Mouse (Mus musculus) lung, embryonic 14.5 days (tissue): ENCODE measurements at regions not wholly inside any gene's neighbourhood (a gene's known extent, or its start where the extent isn't known, plus 50 kb on each side); places are given as distances from the start of the nearest gene placed in this dataset.

ENCODE experiments used
- ATAC-seq: fragments of 200-750 bp; cut with Nextera tagmentation; 2 replicates; pipeline ENCODE4 v1.8.0; 2017; ENCODE audit warnings: mild to moderate bottlenecking, moderate TSS enrichment, moderate library complexity; ENCODE audit not compliant: insufficient read depth
- DNase-seq: peaks from one replicate; pipeline ENCODE4 v3.0.0-alpha.2; 2015
- H3K27ac ChIP-seq: fragments of 300-500 bp; sonication (generic); 2 replicates; pipeline ENCODE4 v1.5.1; 2014; ENCODE audit warnings: low read depth, mild to moderate bottlenecking, moderate library complexity
- H3K27me3 ChIP-seq: fragments of 300-500 bp; sonication (generic); 2 replicates; pipeline ENCODE4 v1.6.1; 2014; ENCODE audit warnings: low read length, control low read depth; ENCODE audit not compliant: insufficient read depth
- H3K36me3 ChIP-seq: fragments of 300-500 bp; sonication (generic); 2 replicates; pipeline ENCODE4 v1.6.1; 2014; ENCODE audit warnings: control low read depth; ENCODE audit not compliant: insufficient read depth
- H3K4me1 ChIP-seq: fragments of 300-500 bp; sonication (generic); 2 replicates; pipeline ENCODE4 v1.6.1; 2014; ENCODE audit warnings: antibody characterized with exemption, control low read depth; ENCODE audit not compliant: insufficient read depth
- H3K4me2 ChIP-seq: fragments of 300-500 bp; sonication (generic); 2 replicates; pipeline ENCODE4 v1.6.1; 2014; ENCODE audit warnings: mild to moderate bottlenecking
- H3K4me3 ChIP-seq: fragments of 300-500 bp; sonication (generic); 2 replicates; pipeline ENCODE4 v1.5.1; 2014; ENCODE audit warnings: low read depth, low read length
- H3K9ac ChIP-seq: fragments of 300-500 bp; sonication (generic); 2 replicates; pipeline ENCODE4 v1.6.1; 2014
- H3K9me3 ChIP-seq: fragments of 300-500 bp; sonication (generic); 2 replicates; pipeline ENCODE4 v1.6.1; 2016; ENCODE audit warnings: low read depth, low read length, control low read depth
- CTCF ChIP-seq: IDR thresholded peaks from 2 replicates; pipeline ENCODE4 v1.5.1; 2016; ENCODE audit warnings: antibody characterized with exemption, low read depth
- WGBS: fragments of 180-500 bp; shearing (Covaris S2); extraction: QIAGEN DNeasy Blood & Tissue Kit; methylation state at CpG from one replicate; pipeline ENCODE4 v1.1.7; 2014; 5-methylcytosine and 5-hydroxymethylcytosine counted together

GRCm38 (mm10) chr13:72412656-72413055 is 216.0 kb upstream of the Irx2 start:
- no peak overlapping the region for H3K27ac ChIP-seq
- no peaks in the 10 kb centered on the region for H3K9me3 ChIP-seq
- ATAC-seq (no peak), DNase-seq (no peak)
- no peaks in the 10 kb centered on the region for H3K4me1 ChIP-seq
- no peak overlapping the region for H3K4me3 ChIP-seq
- WGBS, result 87% methylated on average over 4 of the region's 4 CpGs
- no peaks in the 10 kb centered on the region for H3K27me3 ChIP-seq
- no peak for TF ChIP-seq CTCF
- no peak overlapping the region for H3K4me2 ChIP-seq
- H3K9ac ChIP-seq, result no peak overlapping the region
- no peaks in the 10 kb centered on the region for H3K36me3 ChIP-seq

- Histone ChIP-seq H3K4me3 (no peak overlapping the region), H3K27me3 (no peaks in the 10 kb centered on the region), H3K4me1 (no peaks in the 10 kb centered on the region), H3K4me2 (no peak overlapping the region), H3K27ac (no peak overlapping the region), H3K9me3 (no peaks in the 10 kb centered on the region), H3K36me3 (no peaks in the 10 kb centered on the region), H3K9ac (no peak overlapping the region)
- TF ChIP-seq CTCF, result no peak
- no peak for ATAC-seq
- 57% methylated on average over 2 of the region's 2 CpGs for WGBS
- no peak for DNase-seq
Measured at GRCm38 (mm10) chr13:72416981-72417380, 211.6 kb upstream of the Irx2 start.

GRCm38 (mm10) chr13:72417816-72418215 is 210.8 kb upstream of the Irx2 start:
- ATAC-seq, result no peak
- TF ChIP-seq CTCF, result no peak

GRCm38 (mm10) chr13:72418285-72418684 is 210.3 kb upstream of the Irx2 start:
- Histone ChIP-seq H3K9me3 (no peaks in the 10 kb centered on the region), H3K9ac (no peak overlapping the region), H3K27ac (no peak overlapping the region), H3K36me3 (no peaks in the 10 kb centered on the region), H3K27me3 (no peaks in the 10 kb centered on the region), H3K4me1 (no peaks in the 10 kb centered on the region), H3K4me3 (no peak overlapping the region), H3K4me2 (no peak overlapping the region)
- 58% methylated on average over 2 of the region's 2 CpGs for WGBS
- ATAC-seq (no peak), DNase-seq (no peak)
- no peak for TF ChIP-seq CTCF

More at GRCm38 (mm10) chr13:72417816-72418215, 210.8 kb upstream of the Irx2 start:
- no peak for DNase-seq
- no peaks in the 10 kb centered on the region for H3K9me3 ChIP-seq
- 86% methylated on average over 3 of the region's 3 CpGs for WGBS
- no peak overlapping the region for H3K4me3 ChIP-seq
- no peaks in the 10 kb centered on the region for H3K4me1 ChIP-seq
- no peaks in the 10 kb centered on the region for H3K27me3 ChIP-seq
- no peak overlapping the region for H3K9ac ChIP-seq
- no peaks in the 10 kb centered on the region for H3K36me3 ChIP-seq
- no peak overlapping the region for H3K4me2 ChIP-seq
- H3K27ac ChIP-seq, result no peak overlapping the region

- WGBS, result 47% methylated on average over 4 of the region's 4 CpGs
- H3K4me3 ChIP-seq, result no peak overlapping the region
- no peaks in the 10 kb centered on the region for H3K36me3 ChIP-seq
- H3K27me3 ChIP-seq, result no peaks in the 10 kb centered on the region
- TF ChIP-seq CTCF, result no peak
- no peak overlapping the region for H3K4me2 ChIP-seq
- no peak overlapping the region for H3K9ac ChIP-seq
- ATAC-seq, result peak; percentile 28; the same call in 1 of the 2 replicates
- H3K4me1 ChIP-seq, result no peaks in the 10 kb centered on the region
- DNase-seq, result peak; percentile 8
- H3K9me3 ChIP-seq, result no peaks in the 10 kb centered on the region
- no peak overlapping the region for H3K27ac ChIP-seq
Measured at GRCm38 (mm10) chr13:72419532-72419931, 209.1 kb upstream of the Irx2 start.

GRCm38 (mm10) chr13:72425917-72426316 is 202.7 kb upstream of the Irx2 start:
- no peak for TF ChIP-seq CTCF
- Histone ChIP-seq H3K27ac (no peak overlapping the region), H3K36me3 (no peaks in the 10 kb centered on the region), H3K9ac (no peak overlapping the region), H3K4me1 (no peaks in the 10 kb centered on the region), H3K27me3 (no peaks in the 10 kb centered on the region), H3K4me2 (no peak overlapping the region), H3K4me3 (no peak overlapping the region), H3K9me3 (no peaks in the 10 kb centered on the region)
- ATAC-seq (no peak), DNase-seq (no peak)
- 36% methylated on average over 8 of the region's 8 CpGs for WGBS

- Histone ChIP-seq H3K9ac (no peak overlapping the region), H3K9me3 (no peaks in the 10 kb centered on the region), H3K4me2 (no peak overlapping the region), H3K36me3 (no peaks in the 10 kb centered on the region), H3K27ac (no peak overlapping the region), H3K27me3 (no peaks in the 10 kb centered on the region), H3K4me1 (no peaks in the 10 kb centered on the region), H3K4me3 (no peak overlapping the region)
- DNase-seq (no peak), ATAC-seq (no peak)
- WGBS, result 62% methylated on average over 3 of the region's 3 CpGs
- no peak for TF ChIP-seq CTCF
Measured at GRCm38 (mm10) chr13:72445336-72445735, 183.3 kb upstream of the Irx2 start.
